Mouse (Mus musculus) right cerebral cortex, adult 2 months (tissue): ENCODE measurements at regions not wholly inside any gene's neighbourhood (a gene's known extent, or its start where the extent isn't known, plus 50 kb on each side); places are given as distances from the start of the nearest gene placed in this dataset.
A peak's percentile ranks its signal among the peaks of the same experiment; 100 is the strongest.

Experiments
- DNase-seq, 2 experiments: peaks; one replicate each; pipeline ENCODE4 v3.0.0; 2021 to 2022; ENCODE audit warnings: low spot score in 2 of 2

GRCm38 (mm10) chr16:52601068-52601829 lies 147.4 kb upstream of the Alcam start:
- DNase-seq: no peak

- DNase-seq: no peak
These were observed 144.4 kb upstream of the Alcam start for GRCm38 (mm10) chr16:52598232-52598631.

GRCm38 (mm10) chr16:52597181-52597580 lies 143.3 kb upstream of the Alcam start:
- no peak for DNase-seq

DNA sequence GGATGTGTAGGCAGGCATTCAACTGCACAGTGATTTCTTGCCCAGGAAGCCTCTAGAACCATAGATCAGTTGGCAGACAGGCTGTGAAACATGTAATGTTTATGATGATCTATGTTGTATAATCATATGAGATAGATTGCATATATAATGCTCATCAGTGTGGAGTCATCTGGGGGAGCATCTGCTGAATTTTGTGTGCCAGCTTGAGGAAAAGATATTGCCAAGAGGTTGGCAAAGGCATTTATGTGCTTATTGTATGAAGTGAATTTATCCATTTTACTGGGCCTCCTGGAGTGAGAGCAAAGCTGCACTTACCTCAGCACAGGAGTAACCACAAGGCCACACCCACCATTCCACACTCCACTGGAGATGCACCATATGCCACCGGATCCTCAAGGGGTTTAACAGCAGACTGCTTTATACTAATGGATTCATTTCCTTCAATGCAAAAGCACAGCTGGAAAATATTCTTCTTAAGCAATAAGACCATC lies 134.5 kb upstream of the Alcam start:
- DNase-seq: peak in 1 of 2 experiments; percentile 23

DNA sequence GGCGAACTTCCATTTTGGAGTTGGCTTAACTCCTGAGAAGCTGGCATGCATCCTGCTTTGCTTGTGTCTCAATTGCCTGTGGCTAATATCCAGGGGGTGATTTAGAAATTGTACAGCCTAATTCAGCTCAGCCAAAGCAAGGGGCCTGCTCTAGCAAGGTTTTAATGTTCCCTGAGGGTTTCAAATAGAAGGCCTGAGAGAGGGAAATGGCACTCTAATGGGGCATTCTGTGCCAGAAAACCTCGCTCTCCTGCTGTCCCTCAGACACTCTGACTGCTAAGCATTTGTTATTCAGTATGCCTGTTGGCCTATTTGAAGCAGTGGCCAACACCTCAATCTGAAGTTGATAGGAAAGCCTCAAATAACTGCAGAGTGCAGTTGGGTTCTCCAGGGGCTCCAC lies 115.2 kb upstream of the Alcam start:
- DNase-seq: peak; percentile 4 to 14

DNA sequence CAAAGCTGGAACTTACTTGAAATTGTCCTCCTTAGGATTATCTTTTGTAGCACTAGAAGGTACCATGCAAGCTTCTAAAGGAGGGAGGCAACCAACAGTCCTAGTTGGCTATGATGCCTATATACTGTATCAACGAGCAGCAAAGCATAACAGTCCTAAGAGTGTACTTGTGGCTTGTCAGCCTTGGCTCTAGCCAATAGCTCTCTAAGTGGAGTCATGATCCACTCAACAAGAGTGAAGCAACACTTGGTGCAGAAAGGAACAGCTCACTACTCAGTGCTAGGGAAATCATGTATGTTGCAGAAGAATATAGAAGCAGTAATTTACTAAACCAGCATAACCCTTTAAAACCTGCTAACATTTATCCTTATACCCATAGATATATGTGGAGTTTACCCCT lies 82.4 kb upstream of the Alcam start:
- DNase-seq: no peak

- no peak for DNase-seq
These were observed 80.7 kb upstream of the Alcam start for GRCm38 (mm10) chr16:52534601-52535000.

DNA sequence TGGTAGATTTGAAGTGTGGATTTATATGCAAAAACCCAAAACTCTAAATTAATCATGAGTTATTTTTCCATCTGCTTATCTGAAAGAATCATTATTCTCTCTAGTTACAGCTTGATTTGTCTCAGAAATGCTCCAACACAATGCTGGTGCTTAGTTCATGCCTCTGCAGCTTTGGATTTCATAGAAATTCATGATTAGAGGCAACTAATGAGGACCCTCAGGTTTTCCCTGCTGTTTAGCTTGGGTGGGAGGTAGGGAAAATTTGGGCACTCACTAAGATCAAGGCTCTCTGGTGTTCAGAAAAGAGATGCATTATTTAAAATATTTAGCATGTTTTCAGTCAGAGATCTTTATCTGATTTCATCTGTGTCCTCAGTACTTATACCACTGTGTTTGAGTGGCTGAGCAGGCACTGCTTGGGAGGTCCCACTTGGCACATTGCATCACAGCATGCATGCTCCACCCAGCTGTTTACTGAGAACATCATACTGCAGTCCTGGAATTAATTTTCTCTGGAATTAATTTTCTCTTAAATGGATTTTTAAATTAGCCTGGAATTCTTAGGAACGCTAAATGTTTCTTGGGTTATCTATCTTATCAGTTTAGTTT lies 78.7 kb upstream of the Alcam start:
- no peak for DNase-seq

- DNase-seq: no peak
These were observed 59.9 kb upstream of the Alcam start for GRCm38 (mm10) chr16:52513546-52514409.

- DNase-seq: no peak
These were observed 54.9 kb upstream of the Alcam start for GRCm38 (mm10) chr16:52508633-52509379.
